Mouse (Mus musculus) gastrocnemius, postnatal 10 days (tissue): ENCODE data around the gene Acap2. TPM values are rescaled to one million over a fixed set of nuclear protein-coding genes. Genes with fewer than 3 reads are reported as not detected.

Source experiments
- DNase-seq: peaks from one replicate; pipeline ENCODE4 v3.0.0; 2021; ENCODE audit warnings: mixed read lengths
- total RNA-seq, 2 experiments: library from RNA; stranded (reverse); gene quantifications; 2 replicates each; pipeline ENCODE4 v1.2.3; 2021

Gene Acap2
- total RNA-seq, 2 experiments from 2014 or later, result 21.1 to 23.8 TPM

DNA sequence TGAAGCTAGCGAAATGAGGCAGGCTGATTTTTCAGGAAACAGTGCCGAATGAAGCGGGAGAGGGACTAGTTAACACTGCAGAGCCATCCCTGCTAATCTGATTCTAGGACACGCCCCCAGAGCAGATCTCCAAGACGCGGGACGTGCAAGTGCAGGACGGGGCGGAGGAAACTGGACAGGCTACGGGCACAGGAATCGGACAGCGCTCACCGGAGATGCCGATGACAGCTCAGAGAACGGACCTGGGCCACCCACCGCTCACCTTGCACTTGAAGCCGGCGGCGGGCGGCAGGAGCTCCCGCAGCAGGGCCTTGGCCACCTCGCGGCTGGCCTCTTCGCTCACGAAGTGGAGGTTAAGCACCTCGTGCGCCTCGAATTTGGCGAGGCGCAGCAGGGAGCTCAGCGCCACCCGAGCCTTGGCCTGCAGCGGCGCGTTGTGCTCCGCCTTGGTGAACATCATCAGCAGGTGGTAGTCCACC, 120.4 kb downstream of the Acap2 start:
- DNase-seq, result peak; percentile 58

DNA sequence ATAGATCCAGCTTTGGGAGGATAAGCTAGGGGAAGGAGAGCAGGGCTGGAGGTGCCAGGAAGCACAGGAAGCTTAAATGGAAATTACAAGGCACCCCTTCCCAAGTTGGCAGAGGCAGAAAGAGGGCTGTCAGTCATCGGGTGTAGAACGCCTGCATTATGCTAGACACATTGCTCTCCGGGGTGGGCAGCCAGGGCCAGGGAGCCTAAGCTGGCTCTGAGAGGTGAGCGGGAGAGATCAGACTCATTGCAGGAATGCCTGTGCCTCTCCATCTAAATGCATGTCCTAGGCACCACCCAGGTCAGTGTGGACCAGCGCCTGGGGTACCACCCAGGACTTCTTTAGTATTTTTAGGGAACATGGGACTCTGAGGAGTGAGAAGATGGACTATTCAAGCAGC, 123.6 kb downstream of the Acap2 start:
- DNase-seq, result no peak

DNA sequence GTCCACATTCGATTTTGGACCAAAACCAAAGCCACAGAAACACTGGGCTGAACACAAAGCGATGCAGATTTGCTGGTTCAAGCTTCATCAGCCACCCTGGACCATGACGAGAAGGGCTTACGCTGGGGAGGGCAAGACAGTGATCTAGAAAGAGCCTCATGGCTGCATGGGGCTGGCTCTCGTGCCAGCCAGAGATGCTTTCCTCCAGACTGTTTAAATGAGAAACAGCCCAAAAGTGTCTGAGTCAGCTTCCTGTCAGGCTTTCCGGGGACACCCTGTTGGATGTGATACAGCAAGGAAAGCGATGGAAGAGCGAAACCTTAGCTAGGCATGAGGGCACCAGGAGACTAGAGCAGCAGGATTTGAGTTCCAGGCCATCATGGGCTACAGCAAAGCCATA, 124.6 kb downstream of the Acap2 start:
- DNase-seq, result no peak

DNA sequence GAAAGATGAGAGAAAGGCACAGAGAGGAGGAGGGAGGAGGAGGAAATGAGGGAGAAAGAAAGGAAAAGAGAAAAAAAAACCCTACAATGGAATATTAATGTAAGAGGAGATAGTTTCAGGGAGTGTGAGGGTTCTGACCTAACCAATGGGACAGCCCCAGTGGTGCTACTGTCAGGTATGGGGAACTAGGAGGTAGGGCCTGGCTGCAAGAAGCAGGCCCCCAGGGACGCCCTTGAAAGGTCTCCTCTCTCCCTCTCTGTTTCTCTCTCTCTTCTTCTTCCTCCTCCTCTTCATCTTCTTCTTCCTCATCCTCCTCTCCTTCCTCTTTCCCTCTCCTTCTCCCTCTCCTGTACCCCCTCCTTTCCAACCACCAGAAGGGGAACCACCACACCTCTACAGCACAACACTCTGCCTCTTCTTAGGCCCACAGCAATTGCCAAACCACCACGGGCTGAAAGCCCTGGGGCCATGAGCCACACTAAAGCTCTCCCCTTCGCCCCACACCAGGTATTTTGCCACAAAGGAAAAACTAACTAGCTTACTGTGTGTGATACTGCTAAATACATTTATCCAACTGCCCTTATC, 126.6 kb downstream of the Acap2 start:
- DNase-seq, result no peak

DNA sequence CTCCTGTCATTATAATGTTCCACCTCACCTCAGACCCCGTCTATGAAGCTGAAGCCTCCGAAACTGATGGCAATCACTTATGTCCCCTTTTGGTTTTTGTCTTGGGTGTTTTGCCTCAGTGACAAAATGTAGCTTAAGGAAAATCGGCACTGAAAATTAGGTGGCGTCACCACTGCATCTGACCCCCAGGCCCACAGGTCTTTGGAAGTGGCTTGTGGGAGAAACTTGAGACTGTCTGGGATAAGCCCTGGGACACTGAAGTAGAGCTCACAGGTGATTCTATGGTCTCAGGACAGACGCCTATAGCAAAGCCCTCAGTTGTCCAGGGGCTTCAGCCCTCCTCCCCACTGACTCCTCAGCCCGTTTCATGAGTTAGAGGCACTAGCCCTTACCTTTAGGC, 129.3 kb downstream of the Acap2 start:
- peak; percentile 1 for DNase-seq

DNA sequence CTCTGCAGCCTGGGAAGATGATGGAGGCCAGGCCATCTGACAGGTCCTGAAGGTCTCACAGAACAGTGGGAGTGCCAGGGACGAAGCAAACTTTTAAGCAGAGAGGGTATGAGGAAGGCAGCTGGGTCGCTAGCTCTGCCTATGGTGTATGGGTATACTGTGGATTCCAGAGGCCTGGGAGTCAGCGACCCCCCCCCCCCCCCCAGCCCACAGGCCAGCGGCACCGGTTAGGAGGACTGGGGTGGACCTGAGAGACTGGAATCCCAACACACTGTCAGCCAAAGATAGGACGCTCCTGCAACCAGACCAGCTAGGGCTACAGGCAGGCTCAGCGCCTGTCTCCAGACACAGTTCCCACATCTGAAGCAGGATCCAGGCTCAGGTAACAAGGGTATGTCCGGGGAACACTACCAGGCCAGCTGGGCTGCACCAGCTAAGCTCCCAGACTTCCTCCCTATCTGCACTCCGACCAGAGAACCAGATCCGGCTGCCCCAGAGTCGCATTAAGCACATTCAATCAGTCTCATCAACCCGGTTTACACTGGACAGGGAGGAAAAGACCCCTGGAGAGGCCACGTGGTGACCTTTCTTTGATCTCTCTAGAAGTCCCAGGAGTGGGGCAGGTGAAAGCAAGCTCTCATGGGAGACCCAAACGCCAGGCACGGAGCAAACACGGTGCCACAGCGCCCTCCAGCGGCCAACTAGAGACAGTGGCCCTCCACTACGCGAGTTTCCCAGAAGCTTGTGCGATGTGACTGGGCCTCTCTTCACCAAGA, 130.5 kb downstream of the Acap2 start:
- DNase-seq, result peak; percentile 87

DNA sequence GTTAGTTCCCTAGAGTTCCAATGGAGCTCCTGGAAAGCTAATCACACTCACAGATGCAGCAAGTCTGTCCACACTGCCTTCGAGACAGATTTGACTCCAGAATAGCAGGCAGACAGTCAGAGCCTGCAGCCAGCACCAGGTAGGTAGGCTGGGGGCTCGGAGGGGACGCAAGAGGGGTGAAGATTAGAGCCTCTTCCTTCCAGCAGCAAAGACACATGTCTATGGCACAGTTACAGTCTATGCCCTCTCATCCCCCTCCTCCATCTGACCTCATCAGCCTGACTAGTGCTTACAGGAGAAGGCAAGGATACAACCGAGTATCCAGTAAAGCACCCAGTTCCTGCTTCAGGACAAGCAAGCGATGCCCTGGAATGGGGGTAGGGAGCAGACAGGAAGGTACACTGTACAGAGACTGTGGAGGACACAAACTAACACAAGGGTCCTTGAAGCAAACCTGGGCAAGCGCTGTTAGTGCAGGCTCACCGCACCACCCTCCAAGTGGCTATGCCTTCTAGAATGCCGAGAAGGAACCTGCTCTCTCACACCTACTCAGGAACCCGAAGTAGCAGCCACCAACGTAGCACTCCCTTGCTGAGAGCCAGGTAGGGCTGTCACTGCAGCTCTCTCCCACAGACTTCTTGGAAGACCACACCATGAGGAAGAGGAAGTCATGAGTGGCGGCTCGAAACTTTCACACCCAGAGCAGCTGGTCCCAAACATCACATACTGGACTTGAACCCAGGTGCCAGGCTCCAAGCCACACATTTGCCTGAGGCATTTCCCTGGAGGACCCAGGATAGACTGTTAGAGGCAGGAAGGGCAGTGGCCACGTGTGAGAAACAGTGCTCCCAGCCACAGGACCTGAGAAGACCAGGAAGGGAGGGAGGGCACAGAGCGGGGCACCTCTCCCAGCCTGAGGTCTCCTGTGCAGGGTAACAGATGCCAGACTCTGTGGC, 131.6 kb downstream of the Acap2 start:
- no peak for DNase-seq

DNA sequence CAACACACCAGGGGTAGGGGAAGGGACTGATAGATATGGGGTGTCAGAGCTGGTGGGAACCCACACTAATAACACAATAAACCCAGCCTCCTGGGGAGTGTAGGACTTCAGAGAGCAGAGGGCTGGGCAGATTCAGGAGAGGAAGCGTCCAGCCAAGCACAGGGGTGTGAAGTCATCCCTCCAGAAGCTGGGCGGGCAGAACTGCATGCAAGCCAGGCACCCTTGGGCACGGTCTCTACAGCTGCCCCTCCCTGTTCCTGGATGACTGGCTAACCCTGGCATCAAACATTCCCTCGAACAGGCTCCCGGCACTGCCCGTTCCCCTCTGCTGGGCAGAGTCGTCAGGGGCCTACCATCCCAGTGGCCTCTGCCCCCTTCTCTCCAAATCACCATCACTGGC, 132.8 kb downstream of the Acap2 start:
- no peak for DNase-seq

DNA sequence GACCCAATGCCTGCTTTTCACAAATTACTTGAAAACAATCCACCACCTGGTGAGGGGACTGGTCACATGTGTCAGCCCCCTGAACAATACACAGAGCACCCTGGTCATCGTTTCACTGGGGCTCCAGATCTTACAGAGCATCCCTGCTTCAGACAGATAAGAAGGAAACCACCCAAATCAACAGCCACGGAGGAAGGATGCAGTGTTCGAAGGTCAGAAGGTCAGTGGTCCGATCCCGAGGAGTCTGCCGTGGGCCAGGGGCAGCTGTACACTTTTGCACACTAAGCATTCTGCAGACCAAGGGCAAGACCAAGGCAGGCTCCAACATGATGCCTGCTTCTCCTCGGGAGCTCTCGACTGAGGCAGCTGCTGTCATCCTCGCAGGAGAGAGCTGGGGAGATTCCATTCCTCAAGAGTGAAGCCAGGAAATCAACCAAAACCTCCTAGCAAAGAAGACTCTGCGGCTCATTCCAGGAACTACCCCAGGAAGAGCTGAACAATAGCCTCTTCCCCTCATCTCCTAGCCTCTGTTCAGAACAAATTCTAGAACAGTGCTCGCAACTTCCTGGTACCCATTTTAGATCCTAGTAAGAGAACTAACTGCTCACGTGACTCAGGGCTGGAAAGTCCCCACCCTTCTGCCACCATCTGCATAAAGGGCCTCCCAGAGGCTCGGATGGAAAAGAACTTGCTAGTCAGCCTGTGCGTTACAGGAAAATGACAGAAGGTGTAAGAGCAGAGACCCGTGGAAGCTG, 134.5 kb downstream of the Acap2 start:
- no peak for DNase-seq

DNA sequence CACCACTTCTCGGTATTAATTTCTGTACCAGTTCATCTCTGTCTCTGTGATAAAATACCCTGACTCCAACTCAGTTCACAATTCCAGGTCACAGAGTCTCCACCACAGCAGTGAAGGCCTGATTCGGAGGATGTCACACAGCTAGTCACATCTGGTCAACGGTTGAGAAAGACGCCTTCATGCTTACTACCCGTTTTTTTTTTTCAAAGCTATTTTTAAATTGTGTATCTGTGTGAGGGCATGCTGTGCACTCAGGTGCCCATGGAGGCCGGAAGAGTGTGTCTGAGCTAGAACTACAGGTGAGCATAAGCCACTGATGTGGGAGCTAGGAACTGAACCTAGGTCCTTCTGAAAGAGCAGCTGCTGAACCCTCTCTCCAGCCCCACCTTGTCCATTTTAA, 136.3 kb downstream of the Acap2 start:
- no peak for DNase-seq

DNA sequence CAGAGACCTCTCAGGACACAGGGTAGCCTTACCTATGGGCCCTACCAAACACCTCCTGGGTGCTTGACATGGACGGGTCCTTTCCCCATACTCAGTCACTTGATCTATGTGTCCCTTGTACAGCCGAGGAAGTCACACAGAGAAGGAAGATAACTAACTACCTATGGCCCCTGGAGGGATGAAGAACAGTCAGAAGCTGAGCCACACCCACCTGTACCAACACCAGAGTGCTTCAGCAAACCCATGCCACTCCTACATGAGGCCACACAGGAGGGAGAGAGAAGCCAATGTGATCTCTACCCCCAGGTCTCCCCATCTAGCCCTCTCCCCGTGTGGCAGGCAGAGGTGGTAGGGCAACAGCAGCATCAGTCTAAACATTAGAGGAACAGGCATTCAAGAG, 138.1 kb downstream of the Acap2 start:
- DNase-seq, result no peak

DNA sequence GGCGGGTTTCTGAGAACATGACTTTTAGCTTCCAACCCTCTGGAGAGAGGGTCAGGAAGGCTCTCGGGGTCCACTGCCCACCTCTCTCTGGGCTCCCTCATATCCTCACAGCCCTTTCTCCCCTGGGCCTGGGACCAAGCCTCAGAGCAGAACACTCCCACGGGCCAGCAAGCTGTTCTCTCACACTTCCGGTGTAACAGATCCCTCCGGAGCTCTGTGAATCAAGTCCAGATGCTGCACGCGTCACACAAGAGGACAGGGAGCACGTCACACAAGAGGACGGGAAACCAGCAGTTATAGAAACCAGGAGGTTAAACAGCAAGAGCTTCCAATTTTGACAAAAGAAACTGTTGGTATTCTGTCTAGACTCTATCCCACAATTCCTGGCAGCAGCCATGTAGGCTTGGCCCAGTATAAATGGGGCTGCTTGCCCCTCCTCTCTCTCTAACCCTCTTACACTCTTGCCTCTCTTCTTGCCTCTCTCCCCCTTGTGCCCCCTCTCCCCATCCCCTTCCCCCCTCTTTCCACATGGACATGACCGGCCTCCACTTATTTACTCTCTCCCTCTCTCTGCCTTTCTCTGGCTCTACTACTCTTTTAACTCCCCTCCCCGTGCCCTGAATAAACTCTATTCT, 139.7 kb downstream of the Acap2 start:
- no peak for DNase-seq

DNA sequence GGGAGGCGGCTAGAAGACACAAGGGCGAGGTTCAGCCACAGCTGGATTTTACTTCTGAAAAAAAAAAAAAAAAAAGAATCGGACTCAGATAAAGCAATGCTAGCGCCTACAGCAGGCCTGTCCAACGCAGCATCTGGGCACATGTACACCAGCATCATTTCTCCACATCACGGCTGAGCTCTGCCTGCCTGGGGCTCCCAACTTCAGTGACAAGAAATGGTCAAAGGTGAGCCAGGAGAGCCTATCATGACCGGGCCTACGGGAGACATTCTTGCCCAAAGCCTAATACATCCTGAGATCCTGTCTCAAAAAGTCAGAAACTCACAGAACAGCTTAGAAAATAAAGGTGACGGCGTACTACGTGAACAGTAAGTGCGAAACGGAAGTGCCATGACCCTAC, 140.3 kb downstream of the Acap2 start:
- DNase-seq, result no peak

DNA sequence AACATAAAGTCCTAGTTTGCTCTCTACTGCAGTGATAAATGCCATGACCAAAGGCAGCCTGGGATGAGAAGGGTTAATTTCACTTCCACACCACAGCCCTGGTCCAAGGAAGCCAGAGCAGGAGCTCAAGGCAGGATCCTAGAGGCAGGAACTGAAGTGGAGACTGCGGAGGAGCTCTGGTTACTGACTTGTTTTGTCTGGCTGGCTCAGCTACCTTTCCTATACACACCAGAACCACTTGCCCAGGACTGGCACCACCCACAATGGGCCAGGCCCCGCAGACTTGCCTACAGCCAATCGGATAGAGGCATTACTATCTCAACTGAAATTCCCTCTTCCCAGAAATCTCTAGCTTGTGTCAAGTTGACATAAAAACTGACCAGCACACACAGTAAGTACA, 140.8 kb downstream of the Acap2 start:
- DNase-seq, result no peak

DNA sequence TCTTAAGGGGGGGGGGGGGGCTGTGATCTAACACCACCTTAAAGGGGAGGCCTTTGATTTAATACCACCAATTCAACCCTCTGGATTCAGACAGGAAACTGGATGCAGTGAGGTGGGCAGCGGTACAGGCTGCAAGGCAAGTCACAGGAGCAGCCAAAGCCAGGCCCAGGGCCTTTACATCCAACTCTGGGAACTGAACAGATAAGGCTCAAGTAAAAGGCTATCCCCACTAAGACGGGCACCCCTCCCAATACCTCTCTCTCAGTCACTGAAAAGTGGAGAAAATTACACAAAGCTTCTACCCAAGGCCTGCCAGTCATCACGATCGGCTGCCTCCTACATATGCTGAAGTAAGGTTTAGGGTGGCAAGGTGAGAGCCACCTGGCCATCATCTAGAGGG, 141.3 kb downstream of the Acap2 start:
- no peak for DNase-seq

DNA sequence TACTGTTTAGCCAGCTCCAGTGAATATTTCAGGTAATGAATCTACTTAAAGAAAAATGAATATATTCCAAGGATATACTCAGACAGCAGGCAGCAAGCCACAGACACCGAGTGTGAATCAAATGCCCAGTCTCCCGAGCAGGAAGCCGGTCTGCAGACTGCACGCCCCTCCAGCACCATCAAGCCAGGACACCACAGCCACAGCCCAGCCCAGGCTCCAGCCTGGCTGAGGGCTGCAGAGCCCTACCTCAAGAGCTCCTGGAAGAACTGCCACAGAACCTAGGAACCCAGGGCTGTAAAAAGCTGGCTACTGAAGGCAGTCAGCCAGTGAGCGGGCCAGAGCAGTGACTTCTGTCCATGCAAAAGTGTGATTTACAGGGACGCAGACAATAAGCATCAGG, 148.2 kb downstream of the Acap2 start:
- no peak for DNase-seq

DNA sequence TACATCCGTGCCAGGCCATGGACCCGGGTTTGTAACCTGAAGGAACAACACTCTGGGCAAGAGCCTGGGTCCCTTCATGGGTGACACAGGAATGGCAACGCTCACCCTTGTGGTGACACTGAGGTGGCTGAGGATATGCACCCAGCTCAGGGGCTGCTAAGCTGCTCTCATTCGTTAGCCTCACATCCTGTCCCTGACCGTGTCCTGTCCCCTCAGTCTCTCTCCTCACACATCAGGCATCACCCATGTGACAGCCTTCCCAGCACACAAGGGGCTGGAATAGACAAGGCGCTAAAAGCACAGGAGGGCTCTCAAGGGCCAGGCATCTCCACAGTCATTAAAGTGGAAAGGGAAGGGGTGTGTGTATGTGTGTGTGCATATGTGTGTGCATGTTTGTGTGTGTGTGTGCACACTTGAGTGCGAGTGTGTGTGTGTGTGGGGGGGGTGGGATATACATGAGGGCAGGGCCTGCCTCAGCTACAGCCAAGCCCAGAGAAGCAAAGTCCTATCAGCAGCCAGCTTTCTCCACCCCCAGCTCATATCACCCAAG, 148.8 kb downstream of the Acap2 start:
- DNase-seq, result no peak

DNA sequence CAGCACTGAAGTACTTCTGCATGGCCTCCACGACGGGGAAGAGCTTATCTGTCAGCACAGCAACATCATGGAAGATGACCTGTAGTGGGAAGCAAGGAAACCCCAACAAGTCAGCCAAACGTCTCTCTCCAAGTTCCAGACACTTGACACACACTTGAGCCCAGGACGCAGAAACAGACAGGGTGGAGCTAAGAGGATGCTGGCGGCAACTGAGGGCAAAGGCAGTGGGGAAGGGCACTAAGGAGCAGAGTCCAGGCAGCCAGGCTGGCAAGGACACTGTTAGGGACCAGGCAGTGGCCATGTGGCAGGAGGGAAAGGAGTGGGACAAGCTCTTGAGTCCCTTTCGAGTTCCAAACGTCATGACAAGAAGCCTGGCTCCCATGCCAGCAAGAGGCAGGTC, 150.3 kb downstream of the Acap2 start:
- no peak for DNase-seq

DNA sequence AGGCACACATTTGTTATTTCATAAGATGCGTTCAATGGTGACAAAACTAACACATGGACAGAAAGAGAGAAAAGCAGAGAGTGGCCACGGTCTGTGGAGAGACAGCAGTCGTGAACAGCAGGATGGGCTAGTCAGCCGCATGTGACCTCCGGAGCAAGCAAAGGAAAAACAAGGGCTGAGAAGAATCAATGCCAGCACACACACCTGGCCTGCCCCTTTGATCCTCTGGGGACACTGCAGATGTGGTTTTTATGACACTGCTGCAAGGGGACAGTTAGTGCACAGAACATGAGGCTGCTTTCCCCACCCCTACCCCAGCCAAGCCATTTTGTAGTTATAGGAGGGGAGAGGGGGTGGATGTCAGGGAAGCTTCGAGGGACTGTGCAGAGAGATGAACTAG, 152.9 kb downstream of the Acap2 start:
- DNase-seq, result no peak

DNA sequence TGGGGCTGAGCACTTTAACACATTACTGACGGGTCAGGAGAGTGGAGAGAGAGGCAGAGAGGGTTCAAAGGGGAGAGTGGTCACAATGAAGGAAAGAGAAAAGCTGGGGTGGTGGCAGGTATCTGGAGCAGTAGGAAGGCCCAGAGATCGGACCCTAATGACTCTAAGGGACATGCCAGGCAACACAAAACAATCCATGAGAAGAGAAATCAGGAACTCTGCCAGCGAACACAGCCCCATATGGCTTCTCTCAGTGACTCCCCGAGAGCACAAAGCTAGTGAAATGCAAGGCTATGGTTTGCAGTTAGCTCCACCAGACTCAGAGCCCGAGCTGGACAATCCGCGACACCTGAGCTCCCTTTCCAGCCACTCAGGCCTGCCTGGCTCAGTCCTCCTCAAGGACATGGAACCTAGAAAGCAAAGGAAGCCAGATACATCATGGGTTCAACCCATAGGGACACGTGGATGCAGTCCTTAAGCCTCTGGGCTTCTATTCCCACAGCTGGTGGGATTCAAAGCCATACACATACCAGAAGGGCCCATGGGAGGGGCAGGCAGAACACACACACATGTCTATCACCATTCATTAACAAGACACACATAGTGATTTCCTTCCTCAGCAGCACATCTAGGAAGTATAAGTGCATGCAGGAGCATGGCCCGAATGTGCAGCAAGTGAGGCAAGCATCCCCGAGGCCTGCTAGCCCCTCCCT, 153.7 kb downstream of the Acap2 start:
- no peak for DNase-seq

DNA sequence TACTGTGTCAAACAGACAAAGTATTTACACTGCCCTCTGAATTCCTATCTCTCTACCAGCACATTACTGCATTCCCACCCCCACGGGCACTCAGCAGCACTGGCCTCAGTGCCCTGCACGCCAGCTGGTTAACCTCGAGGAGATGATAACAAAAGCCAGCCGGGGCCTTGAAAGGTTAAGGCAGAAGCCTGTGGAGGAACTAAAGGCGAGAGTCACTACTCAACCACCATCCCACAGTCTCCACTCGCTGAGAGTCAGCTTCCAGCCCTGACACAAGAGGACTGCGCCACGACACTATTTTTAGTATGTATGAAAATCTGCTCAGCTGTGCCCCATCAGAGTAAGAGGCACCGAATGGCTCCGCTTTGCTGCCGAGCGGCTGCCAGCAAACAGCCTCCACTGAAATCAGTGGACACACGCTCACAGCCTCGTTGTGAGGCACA, 154.8 kb downstream of the Acap2 start:
- no peak for DNase-seq
